Mouse (Mus musculus) left cerebral cortex, postnatal 4 days (tissue): ENCODE data around the gene Upb1. TPM values are rescaled to one million over a fixed set of nuclear protein-coding genes. Genes with fewer than 3 reads are reported as not detected.
"Not testable (repeated sequence)": the region's sequence is repeated elsewhere in the genome, so short reads cannot be mapped to it uniquely, and the experiment has no call there.

Experiments
- DNase-seq: peaks from one replicate; pipeline ENCODE4 v3.0.0-alpha.2; 2022
- intact Hi-C: fragments of 180-260 bp; cut with DNase I; formaldehyde crosslinking; loops from one replicate; pipeline ENCODE4 v1.15.1; 2025
- total RNA-seq, 2 experiments: library from RNA; stranded (reverse); gene quantifications; 2 replicates each; pipeline ENCODE4 v1.2.3; 2021

The Upb1 gene
- under 1 TPM; 0.12 to 0.52 TPM for total RNA-seq

GRCm38 (mm10) chr10:75400958-75401357, at the start of gene Upb1:
TSS of gene Upb1 (plus strand) at chr10:75401115.
- no peak for DNase-seq
- intact Hi-C loops, result no loop called here

- intact Hi-C loops, result no loop called here
- DNase-seq, result no peak
These were observed 48.4 kb upstream of the Upb1 start for GRCm38 (mm10) chr10:75352541-75352940.

GRCm38 (mm10) chr10:75353838-75354241, 47.1 kb upstream of the Upb1 start:
- intact Hi-C loops, DNase-seq: not testable (repeated sequence)

- intact Hi-C loops, result no loop called here
- no peak for DNase-seq
These were observed 45.6 kb upstream of the Upb1 start for GRCm38 (mm10) chr10:75355341-75355740.

GRCm38 (mm10) chr10:75364214-75364690, 36.7 kb upstream of the Upb1 start:
- intact Hi-C loops, result not testable (repeated sequence)

GRCm38 (mm10) chr10:75364796-75365195, 36.1 kb upstream of the Upb1 start:
- intact Hi-C loops, result no loop called here
- no peak for DNase-seq

More at GRCm38 (mm10) chr10:75364214-75364690, 36.7 kb upstream of the Upb1 start:
- DNase-seq, result peak; percentile 80

GRCm38 (mm10) chr10:75365231-75365633, 35.7 kb upstream of the Upb1 start:
- DNase-seq, result no peak
- intact Hi-C loops, result no loop called here

GRCm38 (mm10) chr10:75373655-75374351, 27.1 kb upstream of the Upb1 start:
- intact Hi-C loops, result not testable (repeated sequence)
- peak; percentile 29 for DNase-seq

- intact Hi-C loops, result no loop called here
- DNase-seq, result no peak
These were observed 22.2 kb upstream of the Upb1 start for GRCm38 (mm10) chr10:75378688-75379087.

GRCm38 (mm10) chr10:75390156-75390555, 10.8 kb upstream of the Upb1 start:
- DNase-seq, result no peak
- intact Hi-C loops, result no loop called here

- intact Hi-C loops, result no loop called here
These were observed 10.1 kb upstream of the Upb1 start for GRCm38 (mm10) chr10:75390832-75391231.

GRCm38 (mm10) chr10:75394796-75395195, 6.1 kb upstream of the Upb1 start:
- intact Hi-C loops, result no loop called here
- DNase-seq, result no peak

More at GRCm38 (mm10) chr10:75390832-75391231, 10.1 kb upstream of the Upb1 start:
- DNase-seq, result no peak

- intact Hi-C loops, result no loop called here
- peak; percentile 31 for DNase-seq
These were observed 3.9 kb upstream of the Upb1 start for GRCm38 (mm10) chr10:75396966-75397365.

GRCm38 (mm10) chr10:75405916-75406315, 5.0 kb downstream of the Upb1 start:
- DNase-seq, result no peak
- intact Hi-C loops, result no loop called here

GRCm38 (mm10) chr10:75406755-75407154, 5.8 kb downstream of the Upb1 start:
- DNase-seq, result peak; percentile 72
- intact Hi-C loops, result no loop called here

GRCm38 (mm10) chr10:75407741-75408140, 6.8 kb downstream of the Upb1 start:
- no peak for DNase-seq
- intact Hi-C loops, result no loop called here

GRCm38 (mm10) chr10:75411343-75412113, 10.6 kb downstream of the Upb1 start:
- DNase-seq, intact Hi-C loops: not testable (repeated sequence)

GRCm38 (mm10) chr10:75412114-75413103, 11.5 kb downstream of the Upb1 start:
- intact Hi-C loops, result no loop called here
- no peak for DNase-seq

GRCm38 (mm10) chr10:75414925-75415324, 14.0 kb downstream of the Upb1 start:
- intact Hi-C loops, result no loop called here
- DNase-seq, result no peak

GRCm38 (mm10) chr10:75417363-75418042, 16.6 kb downstream of the Upb1 start:
- intact Hi-C loops, result no loop called here
- DNase-seq, result no peak
